Mouse (Mus musculus) hindbrain, embryonic 11.5 days (tissue): ENCODE measurements around the gene Zfp689. TPM values are rescaled to one million over a fixed set of nuclear protein-coding genes. Genes with fewer than 3 reads are reported as not detected.
"Not testable (repeated sequence)": the region's sequence is repeated elsewhere in the genome, so short reads cannot be mapped to it uniquely, and the experiment has no call there.

ENCODE experiments used
- ATAC-seq: fragments of 200-750 bp; cut with Nextera tagmentation; 2 replicates; pipeline ENCODE4 v1.8.0; 2017; ENCODE audit warnings: mild to moderate bottlenecking, moderate TSS enrichment, moderate library complexity; ENCODE audit not compliant: low FRiP score
- DNase-seq: peaks from one replicate; pipeline ENCODE4 v3.0.0-alpha.2; 2015; ENCODE audit warnings: low spot score
- H3K27ac ChIP-seq: fragments of 300-500 bp; sonication (generic); 2 replicates; pipeline ENCODE4 v1.5.1; 2014; ENCODE audit warnings: mild to moderate bottlenecking, low read depth, low read length
- H3K27me3 ChIP-seq: fragments of 300-500 bp; sonication (generic); 2 replicates; pipeline ENCODE4 v1.6.1; 2014; ENCODE audit warnings: mild to moderate bottlenecking, low read length, moderate library complexity, mixed read lengths; ENCODE audit not compliant: control insufficient read depth, insufficient read depth
- H3K36me3 ChIP-seq: fragments of 300-500 bp; sonication (generic); 2 replicates; pipeline ENCODE4 v1.6.1; 2014; ENCODE audit warnings: mild to moderate bottlenecking, low read length, moderate library complexity, mixed read lengths; ENCODE audit not compliant: control insufficient read depth, insufficient read depth
- H3K4me1 ChIP-seq: fragments of 300-500 bp; sonication (generic); replicated peaks from 2 replicates; pipeline ENCODE4 v1.6.1; 2014; ENCODE audit warnings: low read length, mixed read lengths; ENCODE audit not compliant: control insufficient read depth, insufficient read depth
- H3K4me2 ChIP-seq: fragments of 300-500 bp; sonication (generic); replicated peaks from 2 replicates; pipeline ENCODE4 v1.6.1; 2014; ENCODE audit warnings: mild to moderate bottlenecking, low read depth, low read length
- H3K4me3 ChIP-seq: fragments of 300-500 bp; sonication (generic); 2 replicates; pipeline ENCODE4 v1.5.1; 2014; ENCODE audit warnings: low read depth, low read length
- H3K9ac ChIP-seq: fragments of 300-500 bp; sonication (generic); 2 replicates; pipeline ENCODE4 v1.6.1; 2014; ENCODE audit warnings: low read depth, low read length
- H3K9me3 ChIP-seq: fragments of 300-500 bp; sonication (generic); 2 replicates; pipeline ENCODE4 v1.6.1; 2016; ENCODE audit warnings: low read length; ENCODE audit not compliant: control insufficient read depth
- WGBS: fragments of 180-500 bp; shearing (Covaris S2); extraction: QIAGEN DNeasy Blood & Tissue Kit; methylation state at CpG from one replicate; pipeline ENCODE4 v1.1.7; 2014; 5-methylcytosine and 5-hydroxymethylcytosine counted together
- polyA plus RNA-seq: library from polyadenylated mRNA; unstranded; fragments of >200 nt; fragmentation: Nextera tagmentation; extraction: Ambion mirVana; gene quantifications from 2 replicates; pipeline ENCODE4 v1.2.1, GENCODE M21; 2014

The Zfp689 gene
- polyA plus RNA-seq, 1 experiment from 2014 or later = 13.5 TPM

- not testable (repeated sequence) for H3K4me2 ChIP-seq, H3K9me3 ChIP-seq, DNase-seq, H3K27ac ChIP-seq, H3K27me3 ChIP-seq, H3K4me3 ChIP-seq, H3K9ac ChIP-seq, ATAC-seq, H3K4me1 ChIP-seq
- H3K36me3 ChIP-seq = peaks cover 13% of the 10 kb centered on the region; the same call in 1 of the 2 replicates
- WGBS = 98% methylated on average over 8 of the region's 8 CpGs
Measured at GRCm38 (mm10) chr7:127459311-127459710, 10.4 kb upstream of the Zfp689 start, which contains the start of gene Prr14. TSS of gene Prr14 (plus strand) at chr7:127459611.

- H3K27me3 ChIP-seq, H3K27ac ChIP-seq, H3K4me2 ChIP-seq, H3K9me3 ChIP-seq, H3K9ac ChIP-seq, H3K4me1 ChIP-seq, DNase-seq, ATAC-seq, H3K4me3 ChIP-seq: not testable (repeated sequence)
- H3K36me3 ChIP-seq = peaks cover 13% of the 10 kb centered on the region; the same call in 1 of the 2 replicates
- 88% methylated on average over 3 of the region's 3 CpGs for WGBS
Measured at GRCm38 (mm10) chr7:127458371-127459122, 9.6 kb upstream of the Zfp689 start.

GRCm38 (mm10) chr7:127454905-127455304, 5.9 kb upstream of the Zfp689 start:
- WGBS = 92% methylated on average over 7 of the region's 7 CpGs
- Histone ChIP-seq H3K27me3 (no peaks in the 10 kb centered on the region), H3K9ac (no peak overlapping the region), H3K36me3 (peaks cover 15% of the 10 kb centered on the region; the same call in 1 of the 2 replicates), H3K4me2 (no peak overlapping the region), H3K4me1 (peaks cover 2% of the 10 kb centered on the region), H3K27ac (no peak overlapping the region), H3K4me3 (no peak overlapping the region), H3K9me3 (0 out of 2 replicates have a peak, but pooled peaks cover 2% of the 10 kb centered on the region)
- no peak for ATAC-seq
- no peak for DNase-seq

- H3K4me1 ChIP-seq = peaks cover 3% of the 10 kb centered on the region
- 0 out of 2 replicates have a peak, but pooled peaks cover 2% of the 10 kb centered on the region for H3K9me3 ChIP-seq
- ATAC-seq (no peak), DNase-seq (no peak)
- no peaks in the 10 kb centered on the region for H3K27me3 ChIP-seq
- no peak overlapping the region for H3K4me3 ChIP-seq
- H3K9ac ChIP-seq = no peak overlapping the region
- peaks cover 15% of the 10 kb centered on the region; the same call in 1 of the 2 replicates for H3K36me3 ChIP-seq
- 95% methylated on average over 2 of the region's 2 CpGs for WGBS
- H3K27ac ChIP-seq = no peak overlapping the region
- H3K4me2 ChIP-seq = no peak overlapping the region
Measured at GRCm38 (mm10) chr7:127453056-127453455, 4.1 kb upstream of the Zfp689 start.

- Histone ChIP-seq H3K4me2 (peak overlapping the region; percentile 53), H3K4me1 (peaks cover 3% of the 10 kb centered on the region), H3K4me3 (peak overlapping the region; percentile 70), H3K27ac (no peak overlapping the region), H3K27me3 (no peaks in the 10 kb centered on the region), H3K36me3 (peaks cover 3% of the 10 kb centered on the region; the same call in 1 of the 2 replicates), H3K9me3 (no peaks in the 10 kb centered on the region), H3K9ac (peak overlapping the region; percentile 84)
- DNase-seq (no peak), ATAC-seq (no peak)
- WGBS = 85% methylated on average over 7 of the region's 7 CpGs
Measured at GRCm38 (mm10) chr7:127449966-127450365, 1.0 kb upstream of the Zfp689 start.

GRCm38 (mm10) chr7:127443976-127444375, 5.0 kb downstream of the Zfp689 start:
- DNase-seq (no peak), ATAC-seq (no peak)
- Histone ChIP-seq H3K4me3 (no peak overlapping the region), H3K9ac (no peak overlapping the region), H3K4me1 (no peaks in the 10 kb centered on the region), H3K27ac (no peak overlapping the region), H3K36me3 (peaks cover 13% of the 10 kb centered on the region; the same call in 1 of the 2 replicates), H3K9me3 (no peaks in the 10 kb centered on the region), H3K27me3 (no peaks in the 10 kb centered on the region), H3K4me2 (no peak overlapping the region)
- WGBS = 90% methylated on average over 20 of the region's 20 CpGs

GRCm38 (mm10) chr7:127437724-127438123, 11.2 kb downstream of the Zfp689 start:
- no peak overlapping the region for H3K27ac ChIP-seq
- no peak overlapping the region for H3K9ac ChIP-seq
- DNase-seq (peak; percentile 21), ATAC-seq (no peak)
- peaks cover 2% of the 10 kb centered on the region; the same call in 1 of the 2 replicates for H3K36me3 ChIP-seq
- no peaks in the 10 kb centered on the region for H3K4me1 ChIP-seq
- H3K4me3 ChIP-seq = no peak overlapping the region
- no peak overlapping the region for H3K4me2 ChIP-seq
- 83% methylated on average over 3 of the region's 3 CpGs for WGBS
- peaks cover 6% of the 10 kb centered on the region; the same call in 1 of the 2 replicates for H3K9me3 ChIP-seq
- no peaks in the 10 kb centered on the region for H3K27me3 ChIP-seq

GRCm38 (mm10) chr7:127435206-127435605, 13.8 kb downstream of the Zfp689 start:
- Histone ChIP-seq H3K4me1 (no peaks in the 10 kb centered on the region), H3K4me2 (no peak overlapping the region), H3K9ac (no peak overlapping the region), H3K27ac (no peak overlapping the region), H3K27me3 (no peaks in the 10 kb centered on the region), H3K36me3 (no peaks in the 10 kb centered on the region), H3K9me3 (peaks cover 6% of the 10 kb centered on the region; the same call in 1 of the 2 replicates), H3K4me3 (no peak overlapping the region)
- ATAC-seq (no peak), DNase-seq (no peak)
- 91% methylated on average over 4 of the region's 4 CpGs for WGBS

- 73% methylated on average over 3 of the region's 3 CpGs for WGBS
- DNase-seq (no peak), ATAC-seq (no peak)
- no peak overlapping the region for H3K27ac ChIP-seq
- H3K27me3 ChIP-seq = peaks cover 7% of the 10 kb centered on the region
- H3K36me3 ChIP-seq = no peaks in the 10 kb centered on the region
- H3K4me3 ChIP-seq = no peak overlapping the region
- H3K9ac ChIP-seq = no peak overlapping the region
- H3K4me2 ChIP-seq = no peak overlapping the region
- H3K9me3 ChIP-seq = no peaks in the 10 kb centered on the region
- H3K4me1 ChIP-seq = no peaks in the 10 kb centered on the region
Measured at GRCm38 (mm10) chr7:127426354-127426753, 22.6 kb downstream of the Zfp689 start.
